Mouse (Mus musculus) spleen, adult 2 months (tissue): ENCODE measurements around the gene Mtap. TPM values are rescaled to one million over a fixed set of nuclear protein-coding genes. Genes with fewer than 3 reads are reported as not detected.

Experiments used
- DNase-seq, 2 experiments: peaks; one replicate each; pipeline versions ENCODE4 v3.0.0 to v3.0.0-alpha.2; 2012 to 2021; ENCODE audit warnings: low spot score in 2 of 2, low read depth in 1 of 2
- H3K27ac ChIP-seq: fragments of 200-500 bp; 2 replicates; pipeline ENCODE4 v1.5.1; 2012; ENCODE audit warnings: low read length, inconsistent platforms; ENCODE audit not compliant: insufficient read depth
- H3K27me3 ChIP-seq: fragments of 200-500 bp; 2 replicates; pipeline ENCODE4 v1.6.1; 2012; ENCODE audit warnings: mild to moderate bottlenecking, moderate library complexity, low read length, inconsistent platforms; ENCODE audit not compliant: control insufficient read depth, insufficient read depth
- H3K36me3 ChIP-seq: fragments of 200-500 bp; 2 replicates; pipeline ENCODE4 v1.6.1; 2012; ENCODE audit warnings: mild to moderate bottlenecking, low read length, inconsistent platforms; ENCODE audit not compliant: control insufficient read depth, insufficient read depth
- H3K4me1 ChIP-seq: fragments of 200-500 bp; 2 replicates; pipeline ENCODE4 v1.6.1; 2011; ENCODE audit warnings: inconsistent platforms; ENCODE audit not compliant: control insufficient read depth, insufficient read depth, insufficient read length
- H3K4me3 ChIP-seq: fragments of 200-500 bp; 2 replicates; pipeline ENCODE4 v1.5.1; 2011; ENCODE audit warnings: mild to moderate bottlenecking, inconsistent platforms; ENCODE audit not compliant: insufficient read depth, insufficient read length; ENCODE audit errors: extremely low read depth
- CTCF ChIP-seq: fragments of 200-500 bp; IDR thresholded peaks from 2 replicates; pipeline ENCODE4 v1.5.1; 2011; ENCODE audit warnings: mild to moderate bottlenecking, inconsistent platforms; ENCODE audit not compliant: insufficient read depth, insufficient read length, insufficient replicate concordance; ENCODE audit errors: extremely low read depth
- POLR2A ChIP-seq: fragments of 200-500 bp; IDR thresholded peaks from 2 replicates; pipeline ENCODE4 v1.6.1; 2011; ENCODE audit warnings: low read depth, low read length, inconsistent platforms
- WGBS: fragments of 180-500 bp; shearing (Covaris S2); methylation state at CpG from one replicate; pipeline ENCODE4 v1.1.7; 2018; 5-methylcytosine and 5-hydroxymethylcytosine counted together
- polyA plus RNA-seq: library from polyadenylated mRNA; depleted of rRNA; stranded (reverse); fragments of >200 nt; gene quantifications from 2 replicates; pipeline ENCODE4 v1.2.3, GENCODE M21; 2012

Mtap gene
- polyA plus RNA-seq, 1 experiment = 3.7 TPM

DNA sequence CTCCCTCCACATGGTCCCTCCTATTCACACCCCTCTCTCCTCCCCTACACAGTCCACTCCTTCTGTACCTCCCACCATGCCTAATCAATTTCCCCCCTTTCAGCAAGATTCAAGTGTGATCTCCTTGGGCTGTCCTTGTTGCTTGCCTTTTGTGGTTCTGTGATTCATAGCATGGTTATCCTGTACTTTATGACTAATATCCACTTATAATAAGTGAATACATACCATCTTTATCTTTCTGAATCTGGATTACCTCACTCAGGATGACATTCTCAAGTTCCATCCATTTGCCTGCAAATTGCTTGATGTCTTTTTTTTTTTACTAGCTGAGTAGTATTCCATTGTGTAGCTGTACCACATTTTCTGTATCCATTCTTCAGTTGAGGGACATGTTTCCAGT, 12.3 kb downstream of the Mtap start:
- H3K4me1 ChIP-seq = no peaks in the 10 kb centered on the region
- H3K36me3 ChIP-seq = peaks cover 14% of the 10 kb centered on the region
- no peak overlapping the region for H3K4me3 ChIP-seq
- DNase-seq = no peak
- H3K27me3 ChIP-seq = no peaks in the 10 kb centered on the region
- no peak overlapping the region for H3K27ac ChIP-seq
- TF ChIP-seq POLR2A (no peak), CTCF (no peak)

DNA sequence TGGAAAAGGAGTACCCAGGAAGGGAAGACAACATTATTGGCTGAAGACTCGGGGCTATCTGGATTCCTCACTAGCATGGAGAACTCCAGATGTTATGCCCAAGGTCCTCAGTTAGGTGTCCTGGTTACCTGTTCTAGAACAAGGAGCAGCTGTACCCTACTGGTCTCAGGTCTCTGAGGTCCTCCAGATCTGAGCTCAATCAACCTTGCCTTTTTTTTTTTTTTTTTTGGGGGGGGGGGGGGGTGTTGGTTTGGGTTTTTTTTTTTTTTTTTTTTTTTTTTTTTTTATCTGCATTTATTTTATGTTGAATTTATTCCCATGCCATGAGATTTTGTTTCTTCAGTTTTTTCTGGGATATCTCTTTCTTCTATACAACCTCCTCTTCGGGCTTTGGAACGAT, 24.5 kb downstream of the Mtap start:
- no peak for TF ChIP-seq CTCF
- TF ChIP-seq POLR2A = no peak
- no peak for DNase-seq
- no peak overlapping the region for H3K27ac ChIP-seq
- H3K36me3 ChIP-seq = peaks cover 13% of the 10 kb centered on the region; the same call in 1 of the 2 replicates
- no peaks in the 10 kb centered on the region for H3K27me3 ChIP-seq
- 89% methylated on average over 3 of the region's 3 CpGs for WGBS
- peaks cover 2% of the 10 kb centered on the region; the same call in 1 of the 2 replicates for H3K4me1 ChIP-seq
- H3K4me3 ChIP-seq = no peak overlapping the region

DNA sequence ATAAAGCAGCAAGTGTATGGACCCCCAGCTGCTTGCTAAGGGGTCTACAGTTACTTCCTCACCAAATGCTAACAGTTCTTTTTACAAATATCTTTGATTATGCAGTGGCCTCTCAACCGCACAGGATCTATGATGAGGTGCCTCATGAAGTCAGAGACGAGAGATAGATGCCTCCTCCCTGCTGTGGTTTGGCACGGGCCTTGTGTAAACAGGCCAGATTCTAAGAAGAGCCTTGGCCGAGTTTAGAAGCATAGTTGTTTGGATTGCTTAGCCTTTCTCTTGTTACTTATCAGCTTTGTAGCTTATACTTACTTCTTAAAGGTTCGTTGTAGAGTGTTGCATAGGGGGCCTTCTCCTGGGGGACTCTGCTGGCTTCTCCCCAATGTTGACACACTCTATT, 25.6 kb downstream of the Mtap start:
- Histone ChIP-seq H3K36me3 (peaks cover 9% of the 10 kb centered on the region), H3K4me1 (peaks cover 2% of the 10 kb centered on the region; the same call in 1 of the 2 replicates), H3K27me3 (no peaks in the 10 kb centered on the region), H3K27ac (no peak overlapping the region), H3K4me3 (no peak overlapping the region)
- no peak for TF ChIP-seq POLR2A
- TF ChIP-seq CTCF = no peak
- 78% methylated on average over 5 of the region's 5 CpGs for WGBS
- DNase-seq = no peak

DNA sequence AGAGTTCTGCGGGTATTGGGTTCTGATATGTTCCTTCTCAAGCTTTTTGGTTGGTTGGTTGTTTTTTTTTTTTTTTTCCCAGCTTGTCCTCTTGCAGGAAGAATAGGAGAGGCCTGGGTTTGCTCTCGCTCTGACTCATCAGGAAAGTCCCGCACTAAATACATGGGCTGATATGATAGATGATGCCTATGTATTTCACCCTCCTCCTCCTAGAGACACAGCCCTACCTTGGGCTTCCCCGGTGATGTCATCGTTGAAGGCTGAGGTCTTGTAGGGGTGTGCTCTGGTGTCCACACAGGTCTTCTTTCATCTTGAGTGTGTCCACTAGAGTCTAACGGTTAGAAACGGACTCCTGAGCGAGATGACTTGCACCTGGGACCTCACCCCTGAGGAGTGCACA, 26.7 kb downstream of the Mtap start:
- 93% methylated on average over 8 of the region's 8 CpGs for WGBS
- DNase-seq = no peak
- Histone ChIP-seq H3K27me3 (no peaks in the 10 kb centered on the region), H3K36me3 (peaks cover 10% of the 10 kb centered on the region), H3K4me1 (peaks cover 2% of the 10 kb centered on the region; the same call in 1 of the 2 replicates), H3K27ac (no peak overlapping the region), H3K4me3 (no peak overlapping the region)
- TF ChIP-seq POLR2A = no peak
- TF ChIP-seq CTCF = no peak

DNA sequence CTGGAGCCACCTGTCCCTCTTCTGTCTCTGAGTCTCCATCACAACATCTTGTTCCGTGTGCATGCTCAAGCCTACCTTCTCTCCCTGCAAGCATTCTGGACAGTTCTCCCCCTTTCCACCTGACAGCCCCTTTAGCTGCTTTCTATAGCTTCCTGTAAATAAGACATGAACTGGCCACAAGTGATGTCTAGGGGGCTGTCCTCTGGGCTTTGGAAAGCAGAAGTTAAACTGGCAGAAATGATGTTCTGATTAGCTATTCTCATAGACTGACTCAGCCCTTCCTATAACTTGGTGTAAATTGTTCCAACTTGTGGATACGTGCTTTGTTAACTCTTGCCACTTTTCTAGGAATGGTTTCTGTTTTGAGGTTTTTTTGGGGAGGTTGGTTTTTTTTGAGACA, 27.8 kb downstream of the Mtap start:
- peaks cover 2% of the 10 kb centered on the region; the same call in 1 of the 2 replicates for H3K4me1 ChIP-seq
- no peak for DNase-seq
- TF ChIP-seq CTCF (no peak), POLR2A (no peak)
- no peaks in the 10 kb centered on the region for H3K27me3 ChIP-seq
- peaks cover 10% of the 10 kb centered on the region for H3K36me3 ChIP-seq
- 74% methylated on average over 2 of the region's 2 CpGs for WGBS
- no peak overlapping the region for H3K27ac ChIP-seq
- no peak overlapping the region for H3K4me3 ChIP-seq

DNA sequence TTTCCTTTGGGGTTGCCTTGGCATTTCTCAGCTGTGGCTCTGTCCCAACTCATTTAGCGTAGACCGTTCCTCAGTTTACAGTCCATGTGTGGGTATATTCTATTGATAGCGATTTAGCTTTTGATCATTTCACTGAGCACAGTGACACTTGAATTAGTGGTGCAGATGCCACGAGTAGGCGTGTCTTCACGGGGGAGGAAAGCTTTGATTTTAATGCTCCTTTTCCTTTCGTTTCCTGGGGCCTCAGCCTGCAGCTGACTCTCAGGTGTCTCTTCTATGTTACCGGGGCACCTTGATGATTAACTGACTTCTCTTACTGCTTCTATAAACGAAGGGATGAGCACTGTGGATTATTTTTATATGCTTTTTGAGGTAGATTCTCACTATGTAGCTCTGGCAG, 32.0 kb downstream of the Mtap start:
- Histone ChIP-seq H3K4me3 (no peak overlapping the region), H3K4me1 (peaks cover 2% of the 10 kb centered on the region; the same call in 1 of the 2 replicates), H3K36me3 (peaks cover 18% of the 10 kb centered on the region), H3K27me3 (no peaks in the 10 kb centered on the region), H3K27ac (no peak overlapping the region)
- TF ChIP-seq CTCF = no peak
- TF ChIP-seq POLR2A = no peak
- WGBS = 82% methylated on average over 9 of the region's 9 CpGs
- DNase-seq = no peak

DNA sequence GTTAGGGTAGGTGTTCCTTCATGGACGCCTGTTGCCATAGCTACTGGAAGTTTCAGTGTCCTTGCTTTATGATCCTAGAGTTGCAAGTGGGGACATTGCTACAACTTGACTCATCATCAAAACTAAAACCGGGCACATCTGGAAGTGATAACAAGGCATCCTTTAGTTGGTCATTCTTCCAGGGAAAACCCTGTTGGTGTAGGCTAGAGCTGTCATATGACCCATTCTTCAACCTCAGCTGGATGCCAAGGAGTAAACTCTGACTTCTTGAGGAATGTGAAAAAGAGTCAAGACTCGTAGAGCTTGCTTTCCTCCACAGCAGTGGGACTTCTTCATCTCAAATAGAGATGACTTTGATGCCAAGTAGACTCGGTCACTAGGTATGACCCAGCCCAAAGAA, 32.8 kb downstream of the Mtap start:
- Histone ChIP-seq H3K27me3 (no peaks in the 10 kb centered on the region), H3K4me1 (no peaks in the 10 kb centered on the region), H3K36me3 (peaks cover 24% of the 10 kb centered on the region), H3K27ac (no peak overlapping the region), H3K4me3 (no peak overlapping the region)
- TF ChIP-seq CTCF = no peak
- no peak for TF ChIP-seq POLR2A
- WGBS = 88% methylated on average over 4 of the region's 4 CpGs
- DNase-seq = no peak
